Mouse (Mus musculus) G1E (cell line): ENCODE measurements at regions not wholly inside any gene's neighbourhood (a gene's known extent, or its start where the extent isn't known, plus 50 kb on each side); places are given as distances from the start of the nearest gene placed in this dataset.

Source experiments
- ATAC-seq: 2 replicates; pipeline ENCODE4 v1.8.0; 2016; ENCODE audit warnings: mild to moderate bottlenecking; ENCODE audit not compliant: insufficient number of reproducible peaks, poor library complexity, low FRiP score, severe bottlenecking; ENCODE audit errors: extremely low read depth
- DNase-seq: peaks from one replicate; pipeline ENCODE4 v3.0.0; 2012; ENCODE audit warnings: low spot score
- H3K27me3 ChIP-seq: 2 replicates; pipeline ENCODE4 v1.6.1; 2012; ENCODE audit warnings: mild to moderate bottlenecking, low read length, inconsistent platforms; ENCODE audit not compliant: insufficient read depth
- H3K36me3 ChIP-seq: replicated peaks from 2 replicates; pipeline ENCODE3; 2012; ENCODE audit warnings: mild to moderate bottlenecking, inconsistent platforms
- H3K4me1 ChIP-seq: 2 replicates; pipeline ENCODE4 v1.6.1; 2012; ENCODE audit warnings: low read depth, low read length, inconsistent platforms, mixed read lengths; ENCODE audit not compliant: insufficient read depth
- H3K4me3 ChIP-seq: 2 replicates; pipeline ENCODE4 v1.5.1; 2012; ENCODE audit warnings: low read depth, mild to moderate bottlenecking, inconsistent platforms, low read length, moderate library complexity, mixed read lengths
- H3K9me3 ChIP-seq: replicated peaks from 2 replicates; pipeline ENCODE4 v1.6.1; 2012; ENCODE audit warnings: inconsistent platforms
- CTCF ChIP-seq: IDR thresholded peaks from 2 replicates; pipeline ENCODE4 v1.5.1; 2012; ENCODE audit warnings: low read depth, low read length, inconsistent platforms, mixed read lengths
- GATA1 ChIP-seq: IDR thresholded peaks from 2 replicates; pipeline ENCODE4 v1.6.1; 2012; ENCODE audit warnings: borderline replicate concordance, low read length, inconsistent platforms, mixed read lengths
- GATA2 ChIP-seq: IDR thresholded peaks from 2 replicates; pipeline ENCODE4 v1.6.1; 2012; ENCODE audit warnings: low read depth, low read length, inconsistent platforms, borderline replicate concordance
- POLR2AphosphoS5 ChIP-seq: IDR thresholded peaks from 2 replicates; pipeline ENCODE4 v1.6.1; 2012; ENCODE audit warnings: low read depth, low read length, inconsistent platforms; ENCODE audit not compliant: insufficient replicate concordance
- TAL1 ChIP-seq: conservative IDR thresholded peaks from 2 replicates; pipeline ENCODE4 v1.6.1; 2012; ENCODE audit warnings: low read depth, low read length, inconsistent platforms, mixed read lengths

- ATAC-seq (no peak), DNase-seq (no peak)
- TF ChIP-seq CTCF (no peak), TAL1 (no peak), GATA1 (no peak), POLR2AphosphoS5 (no peak), GATA2 (no peak)
- Histone ChIP-seq H3K4me1 (no peaks in the 10 kb centered on the region), H3K9me3 (peaks cover 25% of the 10 kb centered on the region), H3K4me3 (no peak overlapping the region), H3K27me3 (no peaks in the 10 kb centered on the region), H3K36me3 (no peaks in the 10 kb centered on the region)
These were observed 97.1 kb upstream of the Gm6793 start for GRCm38 (mm10) chr8:112111950-112112349.

- H3K4me3 ChIP-seq: no peak overlapping the region
- H3K4me1 ChIP-seq: no peaks in the 10 kb centered on the region
- TF ChIP-seq GATA1 (no peak), TAL1 (no peak), CTCF (no peak), GATA2 (no peak), POLR2AphosphoS5 (no peak)
- H3K27me3 ChIP-seq: no peaks in the 10 kb centered on the region
- no peak for DNase-seq
- no peaks in the 10 kb centered on the region for H3K36me3 ChIP-seq
- H3K9me3 ChIP-seq: peaks cover 31% of the 10 kb centered on the region
- ATAC-seq: no peak
These were observed 83.2 kb upstream of the Gm6793 start for GRCm38 (mm10) chr8:112097883-112098635.

GRCm38 (mm10) chr8:112094881-112095280, 80.0 kb upstream of the Gm6793 start:
- Histone ChIP-seq H3K27me3 (no peaks in the 10 kb centered on the region), H3K9me3 (peaks cover 31% of the 10 kb centered on the region), H3K4me3 (no peak overlapping the region), H3K4me1 (no peaks in the 10 kb centered on the region), H3K36me3 (no peaks in the 10 kb centered on the region)
- DNase-seq: no peak
- no peak for TF ChIP-seq CTCF
- no peak for TF ChIP-seq POLR2AphosphoS5
- TF ChIP-seq TAL1: no peak
- ATAC-seq: no peak

- no peaks in the 10 kb centered on the region for H3K36me3 ChIP-seq
- peaks cover 34% of the 10 kb centered on the region for H3K9me3 ChIP-seq
- ATAC-seq: no peak
- no peak for TF ChIP-seq CTCF
- TF ChIP-seq GATA1: no peak
- no peak for TF ChIP-seq TAL1
- no peak for TF ChIP-seq POLR2AphosphoS5
- no peak for TF ChIP-seq GATA2
- H3K4me3 ChIP-seq: no peak overlapping the region
- H3K4me1 ChIP-seq: no peaks in the 10 kb centered on the region
- DNase-seq: no peak
- H3K27me3 ChIP-seq: no peaks in the 10 kb centered on the region
These were observed 78.7 kb upstream of the Gm6793 start for GRCm38 (mm10) chr8:112093554-112093953.

GRCm38 (mm10) chr8:112092831-112093230, 78.0 kb upstream of the Gm6793 start:
- DNase-seq (no peak), ATAC-seq (no peak)
- Histone ChIP-seq H3K36me3 (no peaks in the 10 kb centered on the region), H3K27me3 (no peaks in the 10 kb centered on the region), H3K4me1 (no peaks in the 10 kb centered on the region), H3K4me3 (no peak overlapping the region), H3K9me3 (peaks cover 30% of the 10 kb centered on the region)
- TF ChIP-seq TAL1 (no peak), POLR2AphosphoS5 (no peak), CTCF (no peak), GATA1 (no peak), GATA2 (no peak)

- Histone ChIP-seq H3K9me3 (peaks cover 7% of the 10 kb centered on the region; the same call in 1 of the 2 replicates), H3K27me3 (no peaks in the 10 kb centered on the region), H3K36me3 (no peaks in the 10 kb centered on the region), H3K4me3 (no peak overlapping the region), H3K4me1 (no peaks in the 10 kb centered on the region)
- no peak for ATAC-seq
- TF ChIP-seq GATA1 (no peak), POLR2AphosphoS5 (no peak), GATA2 (no peak), CTCF (no peak), TAL1 (no peak)
- DNase-seq: no peak
These were observed 63.8 kb upstream of the Gm6793 start for GRCm38 (mm10) chr8:112078621-112079020.

- H3K4me3 ChIP-seq: no peak overlapping the region
- DNase-seq (no peak), ATAC-seq (no peak)
- TF ChIP-seq GATA2: no peak
- no peak for TF ChIP-seq POLR2AphosphoS5
- no peak for TF ChIP-seq TAL1
- TF ChIP-seq GATA1: no peak
- TF ChIP-seq CTCF: no peak
- peaks cover 8% of the 10 kb centered on the region for H3K9me3 ChIP-seq
- H3K27me3 ChIP-seq: no peaks in the 10 kb centered on the region
- H3K36me3 ChIP-seq: no peaks in the 10 kb centered on the region
- H3K4me1 ChIP-seq: no peaks in the 10 kb centered on the region
These were observed 57.4 kb upstream of the Gm6793 start for GRCm38 (mm10) chr8:112072205-112072604.
